Mouse (Mus musculus): ENCODE data around the gene Tmem104. TPM values are rescaled to one million over a fixed set of nuclear protein-coding genes. Genes with fewer than 3 reads are reported as not detected.

Gene Tmem104
- total and polyA plus RNA-seq, 2 experiments from 2014 or later = 8.5 to 12.9 TPM

GRCm38 (mm10) chr11:115217439-115218410 is 30.4 kb downstream of the Tmem104 start:
- H3K9ac ChIP-seq (replicated peaks; ENCODE audit: low read length, poor library complexity, severe bottlenecking) = 0 out of 2 replicates have a peak overlapping the region, but pooled peaks have one; percentile 19
- TF ChIP-seq CTCF (IDR thresholded peaks at IDR 0.05) = no peak

DNA sequence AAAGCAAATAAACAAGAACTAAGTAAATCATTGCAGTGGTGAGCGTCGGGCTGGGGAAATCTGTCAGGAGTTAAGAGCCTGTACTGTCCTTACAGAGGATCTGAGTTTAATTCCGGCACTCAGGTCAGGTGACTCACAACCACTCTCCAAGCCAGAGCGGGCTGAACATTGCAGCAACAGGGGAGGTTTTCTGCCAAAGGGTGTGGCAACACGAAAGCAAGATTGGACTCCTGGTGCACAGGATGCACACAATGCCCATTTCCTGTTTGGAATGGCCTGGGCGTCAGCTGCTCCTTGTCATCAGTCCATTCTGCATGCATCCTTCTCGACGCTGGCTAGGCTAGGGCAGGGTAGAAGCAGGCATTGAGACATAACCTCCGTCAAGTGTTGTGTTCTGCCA is 32.0 kb downstream of the Tmem104 start:
- WGBS = 87% methylated on average over 9 of the region's 9 CpGs
- H3K4me3 ChIP-seq (ENCODE audit: low read depth, low read length) = no peak overlapping the region
- no peak overlapping the region for H3K4me2 ChIP-seq (ENCODE audit: low read depth, low read length, poor library complexity, severe bottlenecking)
- no peak for TF ChIP-seq CTCF (IDR thresholded peaks at IDR 0.05)
- no peak overlapping the region for H3K27ac ChIP-seq (ENCODE audit: low read depth, low read length)
- 0 out of 2 replicates have a peak, but pooled peaks cover 5% of the 10 kb centered on the region for H3K4me1 ChIP-seq (ENCODE audit: insufficient read depth, low read length)
- DNase-seq (ENCODE audit: low spot score) (no peak), ATAC-seq (ENCODE audit: low FRiP score) (no peak)
- no peaks in the 10 kb centered on the region for H3K27me3 ChIP-seq (ENCODE audit: insufficient read depth, low read length)
- no peaks in the 10 kb centered on the region for H3K9me3 ChIP-seq (ENCODE audit: low read length)
- H3K36me3 ChIP-seq (ENCODE audit: insufficient read depth, low read length) = 0 out of 2 replicates have a peak, but pooled peaks cover 3% of the 10 kb centered on the region
- H3K9ac ChIP-seq (replicated peaks; ENCODE audit: low read length, poor library complexity, severe bottlenecking) = no peak overlapping the region

More at GRCm38 (mm10) chr11:115217439-115218410, 30.4 kb downstream of the Tmem104 start:
- Histone ChIP-seq H3K4me2 (ENCODE audit: low read depth, low read length, poor library complexity, severe bottlenecking) (no peak overlapping the region), H3K4me1 (ENCODE audit: insufficient read depth, low read length) (0 out of 2 replicates have a peak, but pooled peaks cover 5% of the 10 kb centered on the region), H3K36me3 (ENCODE audit: insufficient read depth, low read length) (0 out of 2 replicates have a peak, but pooled peaks cover 3% of the 10 kb centered on the region), H3K9me3 (ENCODE audit: low read length) (no peaks in the 10 kb centered on the region), H3K27ac (ENCODE audit: low read depth, low read length) (no peak overlapping the region), H3K27me3 (ENCODE audit: insufficient read depth, low read length) (no peaks in the 10 kb centered on the region), H3K4me3 (ENCODE audit: low read depth, low read length) (no peak overlapping the region)
- DNase-seq (ENCODE audit: low spot score) = peak; percentile 79
- 63% methylated on average over 18 of the region's 18 CpGs for WGBS
- no peak for ATAC-seq (ENCODE audit: low FRiP score)

DNA sequence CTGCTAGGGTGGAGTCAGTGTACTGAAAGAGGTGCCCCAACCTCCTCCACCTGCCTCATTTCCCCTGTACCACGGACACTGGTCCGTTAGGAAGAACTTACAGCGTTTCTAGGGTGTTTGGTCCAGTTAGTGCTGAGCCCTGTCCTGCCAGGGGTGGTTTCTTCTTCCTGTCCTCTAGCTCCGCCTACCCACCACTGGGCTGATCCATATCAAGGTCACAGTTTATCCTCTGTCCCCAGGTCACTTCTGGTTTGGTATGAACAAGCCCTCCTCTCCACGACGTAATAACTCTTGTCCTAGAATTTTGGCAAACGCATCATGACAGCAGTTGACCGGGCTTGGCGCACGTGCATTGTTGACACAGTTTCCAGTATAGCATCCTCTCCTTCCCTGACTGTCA is 32.4 kb downstream of the Tmem104 start:
- WGBS = 95% methylated on average over 10 of the region's 10 CpGs
- Histone ChIP-seq H3K4me2 (ENCODE audit: low read depth, low read length, poor library complexity, severe bottlenecking) (no peak overlapping the region), H3K36me3 (ENCODE audit: insufficient read depth, low read length) (0 out of 2 replicates have a peak, but pooled peaks cover 3% of the 10 kb centered on the region), H3K27me3 (ENCODE audit: insufficient read depth, low read length) (no peaks in the 10 kb centered on the region), H3K9ac (replicated peaks; ENCODE audit: low read length, poor library complexity, severe bottlenecking) (no peak overlapping the region), H3K27ac (ENCODE audit: low read depth, low read length) (no peak overlapping the region), H3K9me3 (ENCODE audit: low read length) (no peaks in the 10 kb centered on the region), H3K4me3 (ENCODE audit: low read depth, low read length) (no peak overlapping the region), H3K4me1 (ENCODE audit: insufficient read depth, low read length) (peaks cover 6% of the 10 kb centered on the region; the same call in 1 of the 2 replicates)
- TF ChIP-seq CTCF (IDR thresholded peaks at IDR 0.05) = no peak
- DNase-seq (ENCODE audit: low spot score) (no peak), ATAC-seq (ENCODE audit: low FRiP score) (no peak)

DNA sequence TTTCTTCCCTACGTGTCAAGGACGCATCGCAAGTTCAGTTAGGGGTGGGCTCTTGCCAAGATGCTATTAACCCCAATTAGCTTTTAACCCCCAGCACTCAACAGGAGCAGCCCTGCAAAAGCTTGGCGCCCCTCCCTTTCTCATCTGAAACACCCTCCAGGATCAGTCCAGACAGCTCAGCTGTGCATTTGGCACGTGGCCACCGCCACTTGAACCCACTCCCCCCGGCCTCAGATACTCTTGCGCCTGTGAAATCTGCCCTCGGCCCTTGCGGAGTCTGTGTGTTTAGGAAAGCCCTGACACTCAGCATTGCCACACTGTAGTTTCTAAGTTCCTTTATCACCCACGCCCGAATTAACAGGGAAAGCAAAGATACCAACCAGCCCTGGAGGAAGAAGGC is 34.8 kb downstream of the Tmem104 start:
- Histone ChIP-seq H3K4me1 (ENCODE audit: insufficient read depth, low read length) (peaks cover 13% of the 10 kb centered on the region), H3K4me3 (ENCODE audit: low read depth, low read length) (no peak overlapping the region), H3K4me2 (ENCODE audit: low read depth, low read length, poor library complexity, severe bottlenecking) (no peak overlapping the region), H3K9me3 (ENCODE audit: low read length) (no peaks in the 10 kb centered on the region), H3K27ac (ENCODE audit: low read depth, low read length) (no peak overlapping the region), H3K36me3 (ENCODE audit: insufficient read depth, low read length) (0 out of 2 replicates have a peak, but pooled peaks cover 3% of the 10 kb centered on the region), H3K9ac (replicated peaks; ENCODE audit: low read length, poor library complexity, severe bottlenecking) (no peak overlapping the region), H3K27me3 (ENCODE audit: insufficient read depth, low read length) (no peaks in the 10 kb centered on the region)
- WGBS = 49% methylated on average over 12 of the region's 12 CpGs
- ATAC-seq (ENCODE audit: low FRiP score) (no peak), DNase-seq (ENCODE audit: low spot score) (peak; percentile 61)
- TF ChIP-seq CTCF (IDR thresholded peaks at IDR 0.05) = no peak

DNA sequence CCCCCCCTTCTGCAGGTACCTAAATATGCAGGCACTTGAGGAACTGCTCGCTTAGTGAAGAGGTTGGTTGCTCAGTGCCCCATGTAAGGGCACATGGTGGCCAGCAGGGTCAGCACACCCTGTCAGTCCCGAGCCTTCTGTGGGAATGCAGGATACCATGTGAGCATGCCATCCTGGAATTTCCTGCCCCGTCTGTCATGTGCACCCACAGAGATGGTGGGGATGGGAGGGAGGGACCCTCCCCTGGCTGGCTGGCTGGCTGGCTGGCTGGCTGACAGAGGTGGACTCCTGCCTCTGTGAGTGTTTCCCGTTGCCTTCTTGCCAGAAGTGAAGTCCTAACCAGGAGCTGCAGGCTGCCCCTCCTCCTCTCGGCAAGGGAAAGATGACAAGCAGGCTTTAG is 35.3 kb downstream of the Tmem104 start:
- Histone ChIP-seq H3K9ac (replicated peaks; ENCODE audit: low read length, poor library complexity, severe bottlenecking) (no peak overlapping the region), H3K27ac (ENCODE audit: low read depth, low read length) (no peak overlapping the region), H3K4me3 (ENCODE audit: low read depth, low read length) (no peak overlapping the region), H3K27me3 (ENCODE audit: insufficient read depth, low read length) (no peaks in the 10 kb centered on the region), H3K9me3 (ENCODE audit: low read length) (no peaks in the 10 kb centered on the region), H3K4me2 (ENCODE audit: low read depth, low read length, poor library complexity, severe bottlenecking) (no peak overlapping the region), H3K4me1 (ENCODE audit: insufficient read depth, low read length) (peaks cover 13% of the 10 kb centered on the region), H3K36me3 (ENCODE audit: insufficient read depth, low read length) (0 out of 2 replicates have a peak, but pooled peaks cover 3% of the 10 kb centered on the region)
- DNase-seq (ENCODE audit: low spot score) (no peak), ATAC-seq (ENCODE audit: low FRiP score) (no peak)
- no peak for TF ChIP-seq CTCF (IDR thresholded peaks at IDR 0.05)
- WGBS = 40% methylated on average over 5 of the region's 5 CpGs

- DNase-seq (ENCODE audit: low spot score) (no peak), ATAC-seq (ENCODE audit: low FRiP score) (no peak)
- H3K27me3 ChIP-seq (ENCODE audit: insufficient read depth, low read length) = no peaks in the 10 kb centered on the region
- no peak for TF ChIP-seq CTCF (IDR thresholded peaks at IDR 0.05)
- no peak overlapping the region for H3K4me2 ChIP-seq (ENCODE audit: low read depth, low read length, poor library complexity, severe bottlenecking)
- H3K4me3 ChIP-seq (ENCODE audit: low read depth, low read length) = no peak overlapping the region
- H3K27ac ChIP-seq (ENCODE audit: low read depth, low read length) = no peak overlapping the region
- 0 out of 2 replicates have a peak, but pooled peaks cover 3% of the 10 kb centered on the region for H3K36me3 ChIP-seq (ENCODE audit: insufficient read depth, low read length)
- no peaks in the 10 kb centered on the region for H3K9me3 ChIP-seq (ENCODE audit: low read length)
- 62% methylated on average over 11 of the region's 11 CpGs for WGBS
- H3K9ac ChIP-seq (replicated peaks; ENCODE audit: low read length, poor library complexity, severe bottlenecking) = no peak overlapping the region
- peaks cover 17% of the 10 kb centered on the region for H3K4me1 ChIP-seq (ENCODE audit: insufficient read depth, low read length)
Observed at GRCm38 (mm10) chr11:115223451-115223850, 36.2 kb downstream of the Tmem104 start.

Data from midbrain, postnatal 0 days (tissue).